Mouse (Mus musculus) liver, embryonic 12.5 days (tissue): Measurements from ENCODE around the gene Slc9a3r2. TPM values are rescaled to one million over a fixed set of nuclear protein-coding genes. Genes with fewer than 3 reads are reported as not detected.

Experiments used
- ATAC-seq: fragments of 200-750 bp; cut with Nextera tagmentation; 2 replicates; pipeline ENCODE4 v1.8.0; 2017; ENCODE audit warnings: moderate number of reproducible peaks, mild to moderate bottlenecking, moderate library complexity
- H3K27ac ChIP-seq: fragments of 300-500 bp; sonication (generic); 2 replicates; pipeline ENCODE4 v1.5.1; 2016; ENCODE audit warnings: mild to moderate bottlenecking
- H3K27me3 ChIP-seq: fragments of 300-500 bp; sonication (generic); replicated peaks from 2 replicates; pipeline ENCODE4 v1.6.1; 2016; ENCODE audit warnings: mild to moderate bottlenecking, moderate library complexity
- H3K36me3 ChIP-seq: fragments of 300-500 bp; sonication (generic); 2 replicates; pipeline ENCODE4 v1.6.1; 2016; ENCODE audit warnings: mild to moderate bottlenecking, moderate library complexity
- H3K4me1 ChIP-seq: fragments of 300-500 bp; sonication (generic); 2 replicates; pipeline ENCODE4 v1.6.1; 2016
- H3K4me2 ChIP-seq: fragments of 300-500 bp; sonication (generic); 2 replicates; pipeline ENCODE4 v1.6.1; 2016; ENCODE audit warnings: mild to moderate bottlenecking, moderate library complexity
- H3K4me3 ChIP-seq: fragments of 300-500 bp; sonication (generic); 2 replicates; pipeline ENCODE4 v1.5.1; 2016; ENCODE audit warnings: mild to moderate bottlenecking, moderate library complexity
- H3K9ac ChIP-seq: fragments of 300-500 bp; sonication (generic); 2 replicates; pipeline ENCODE4 v1.6.1; 2016; ENCODE audit warnings: mild to moderate bottlenecking, moderate library complexity
- H3K9me3 ChIP-seq: fragments of 300-500 bp; sonication (generic); replicated peaks from 2 replicates; pipeline ENCODE4 v1.6.1; 2016; ENCODE audit warnings: mild to moderate bottlenecking, moderate library complexity
- WGBS: fragments of 180-500 bp; shearing (Covaris S2); methylation state at CpG from one replicate; pipeline ENCODE4 v1.1.7; 2016; ENCODE audit not compliant: insufficient replicate concordance; 5-methylcytosine and 5-hydroxymethylcytosine counted together
- polyA plus RNA-seq: library from polyadenylated mRNA; unstranded; fragments of >200 nt; fragmentation: Nextera tagmentation; extraction: Ambion mirVana; gene quantifications from 2 replicates; pipeline ENCODE4 v1.2.1, GENCODE M21; 2016

Gene Slc9a3r2
- 14.6 and 15.2 TPM in 2 replicates for polyA plus RNA-seq

DNA sequence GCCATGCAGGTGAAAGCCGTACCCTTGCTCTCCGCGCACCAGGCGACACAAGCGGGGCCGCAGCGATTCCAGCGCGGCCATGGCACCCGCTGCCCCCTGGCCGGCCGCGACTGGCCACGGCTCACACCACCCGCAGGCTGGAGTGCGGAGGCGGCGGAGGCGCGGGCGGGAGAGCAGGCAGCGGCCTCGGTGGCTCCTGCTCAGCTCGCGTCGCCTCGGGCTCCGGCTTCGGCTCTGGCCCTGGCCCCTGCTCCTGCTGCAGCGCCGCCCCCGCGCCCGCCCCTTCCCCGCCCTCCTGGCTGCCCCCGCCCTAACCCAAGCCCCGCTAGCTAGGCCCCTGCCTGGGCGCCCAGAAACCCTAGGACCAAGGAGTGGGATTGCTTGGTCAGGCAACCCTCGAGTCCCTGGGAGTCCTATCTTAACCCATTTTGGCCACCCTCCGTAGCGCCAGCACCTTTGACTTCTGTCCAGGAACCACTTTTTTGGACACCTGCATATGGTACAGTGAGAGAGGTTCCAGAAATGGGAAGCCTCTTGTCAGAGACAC, at the start of gene Slc9a3r2:
Slc9a3r2 (minus strand) TSS at position 258 of the 547 bp plus-strand sequence.
- H3K9ac ChIP-seq = peak within 1 kb of the TSS; percentile 61

GRCm38 (mm10) chr17:24699473-24699872, 49.3 kb upstream of the Slc9a3r2 start:
- 58% methylated on average over 2 of the region's 2 CpGs for WGBS
- Histone ChIP-seq H3K36me3 (peaks cover 51% of the 10 kb centered on the region), H3K27ac (no peak overlapping the region), H3K4me1 (peaks cover 31% of the 10 kb centered on the region), H3K27me3 (0 out of 2 replicates have a peak, but pooled peaks cover 7% of the 10 kb centered on the region), H3K4me3 (no peak overlapping the region), H3K4me2 (no peak overlapping the region), H3K9ac (no peak overlapping the region), H3K9me3 (no peaks in the 10 kb centered on the region)
- no peak for ATAC-seq

More for the DNA sequence above, at the start of gene Slc9a3r2:
- Histone ChIP-seq H3K4me1 (peaks cover 32% of the 10 kb centered on the region), H3K36me3 (no peaks in the 10 kb centered on the region), H3K4me3 (peak within 1 kb of the TSS; percentile 60), H3K4me2 (peak within 1 kb of the TSS; percentile 80), H3K9me3 (no peaks in the 10 kb centered on the region), H3K27ac (peak within 1 kb of the TSS; percentile 43; the same call in 1 of the 2 replicates), H3K27me3 (peaks cover 69% of the 10 kb centered on the region)
- ATAC-seq = peak; percentile 46; the same call in 1 of the 2 replicates
- WGBS = under 1% methylated on average over 39 of the region's 41 CpGs

DNA sequence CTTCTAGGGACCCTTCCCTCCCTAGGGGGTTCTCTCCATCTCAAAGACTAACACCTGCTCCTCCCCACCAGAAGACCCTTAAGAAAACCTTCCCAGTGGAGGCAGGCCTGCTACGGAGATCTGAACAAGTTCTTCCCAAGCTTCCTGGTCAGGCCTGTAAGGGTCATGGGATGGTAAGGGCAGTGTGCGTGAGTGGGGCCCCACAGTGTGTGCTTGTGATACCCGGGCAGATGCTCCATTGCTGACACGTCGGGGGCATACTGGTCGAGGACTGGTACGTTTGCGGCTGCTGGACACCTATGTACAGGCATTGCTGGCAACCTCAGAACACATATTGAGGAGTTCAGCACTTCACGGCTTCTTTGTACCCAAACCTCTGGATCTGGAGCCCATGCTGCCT, 48.6 kb upstream of the Slc9a3r2 start:
- H3K4me3 ChIP-seq = no peak overlapping the region
- H3K27ac ChIP-seq = no peak overlapping the region
- WGBS = 73% methylated on average over 9 of the region's 9 CpGs
- H3K9me3 ChIP-seq = no peaks in the 10 kb centered on the region
- H3K4me1 ChIP-seq = peaks cover 35% of the 10 kb centered on the region
- H3K36me3 ChIP-seq = peaks cover 49% of the 10 kb centered on the region
- no peak for ATAC-seq
- H3K27me3 ChIP-seq = 0 out of 2 replicates have a peak, but pooled peaks cover 7% of the 10 kb centered on the region
- no peak overlapping the region for H3K4me2 ChIP-seq
- no peak overlapping the region for H3K9ac ChIP-seq

- H3K27me3 ChIP-seq = 0 out of 2 replicates have a peak, but pooled peaks cover 10% of the 10 kb centered on the region
- peaks cover 35% of the 10 kb centered on the region for H3K4me1 ChIP-seq
- H3K9me3 ChIP-seq = no peaks in the 10 kb centered on the region
- 22% methylated on average over 5 of the region's 5 CpGs for WGBS
- no peak overlapping the region for H3K4me2 ChIP-seq
- H3K4me3 ChIP-seq = no peak overlapping the region
- H3K36me3 ChIP-seq = peaks cover 48% of the 10 kb centered on the region
- no peak for ATAC-seq
- no peak overlapping the region for H3K9ac ChIP-seq
- no peak overlapping the region for H3K27ac ChIP-seq
These were observed 47.9 kb upstream of the Slc9a3r2 start for GRCm38 (mm10) chr17:24697985-24698384.

- Histone ChIP-seq H3K4me2 (peak within 1 kb of the TSS; percentile 95), H3K27me3 (peaks cover 27% of the 10 kb centered on the region), H3K4me1 (peaks cover 35% of the 10 kb centered on the region), H3K4me3 (peak within 1 kb of the TSS; percentile 92), H3K36me3 (peaks cover 41% of the 10 kb centered on the region), H3K27ac (peak within 1 kb of the TSS; percentile 90), H3K9ac (peak within 1 kb of the TSS; percentile 93), H3K9me3 (no peaks in the 10 kb centered on the region)
- peak; percentile 94 for ATAC-seq
- WGBS = 1% methylated on average over 65 of the region's 76 CpGs
These were observed 46.0 kb upstream of the Slc9a3r2 start, which contains the start of the genes Gfer and Noxo1 for GRCm38 (mm10) chr17:24696011-24696697. Gfer (minus strand) TSS chr17:24696156. Noxo1 (plus strand) TSS chr17:24696234.

DNA sequence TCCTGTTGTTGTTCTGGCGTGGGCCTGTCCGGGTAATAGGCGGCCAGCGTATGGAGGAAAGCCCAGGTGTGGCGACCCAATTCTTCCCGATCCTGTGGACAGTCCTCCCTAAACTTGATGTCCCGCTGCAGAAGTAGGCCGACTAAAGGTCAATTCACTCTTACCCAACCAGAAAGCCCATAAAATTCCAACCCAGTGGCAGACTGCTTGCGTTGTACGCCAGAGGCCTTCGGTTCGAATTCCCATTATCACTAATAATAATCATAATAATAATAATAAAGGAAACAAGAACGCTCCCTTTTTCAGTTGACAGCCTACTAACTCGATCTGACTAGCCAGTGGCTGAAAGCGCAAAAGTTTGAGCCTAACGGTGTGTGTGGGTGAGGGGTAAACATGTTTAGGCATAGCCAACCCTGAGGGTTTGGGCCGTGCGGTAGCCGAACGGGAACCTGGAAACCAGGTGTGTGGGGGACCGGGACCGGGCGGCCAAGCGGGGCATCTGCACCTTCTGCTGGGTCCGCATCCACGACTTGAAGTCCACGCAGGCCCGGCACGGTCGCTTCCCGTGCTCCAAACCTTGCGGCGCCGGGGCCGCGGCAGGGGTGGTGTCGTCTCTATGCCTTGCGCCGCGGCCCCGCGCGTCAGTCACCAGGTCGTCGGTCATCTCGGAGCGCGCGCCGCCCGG, 45.3 kb upstream of the Slc9a3r2 start:
- ATAC-seq = peak; percentile 22
- H3K4me1 ChIP-seq = peaks cover 35% of the 10 kb centered on the region

GRCm38 (mm10) chr17:24692385-24692784, 42.3 kb upstream of the Slc9a3r2 start:
- H3K27me3 ChIP-seq = peaks cover 60% of the 10 kb centered on the region
- no peaks in the 10 kb centered on the region for H3K9me3 ChIP-seq
- no peak overlapping the region for H3K27ac ChIP-seq
- peaks cover 23% of the 10 kb centered on the region for H3K36me3 ChIP-seq
- H3K4me3 ChIP-seq = no peak overlapping the region
- no peak overlapping the region for H3K9ac ChIP-seq
- no peak overlapping the region for H3K4me2 ChIP-seq
- peaks cover 53% of the 10 kb centered on the region for H3K4me1 ChIP-seq
- 56% methylated on average over 5 of the region's 5 CpGs for WGBS
- no peak for ATAC-seq

More for the DNA sequence above, 45.3 kb upstream of the Slc9a3r2 start:
- peak overlapping the region; percentile 95 for H3K4me2 ChIP-seq
- H3K36me3 ChIP-seq = peaks cover 35% of the 10 kb centered on the region
- H3K27ac ChIP-seq = peak overlapping the region; percentile 90
- H3K4me3 ChIP-seq = peak overlapping the region; percentile 92
- 6% methylated on average over 51 of the region's 51 CpGs for WGBS
- no peaks in the 10 kb centered on the region for H3K9me3 ChIP-seq
- H3K27me3 ChIP-seq = peaks cover 33% of the 10 kb centered on the region
- H3K9ac ChIP-seq = peak overlapping the region; percentile 93

GRCm38 (mm10) chr17:24689251-24690081, 39.3 kb upstream of the Slc9a3r2 start, which contains the start of gene Syngr3:
Syngr3 (minus strand) TSS chr17:24689955.
- H3K4me2 ChIP-seq = peak within 1 kb of the TSS; percentile 64
- peaks cover 74% of the 10 kb centered on the region for H3K27me3 ChIP-seq
- H3K9me3 ChIP-seq = no peaks in the 10 kb centered on the region
- WGBS = 6% methylated on average over 50 of the region's 55 CpGs
- H3K27ac ChIP-seq = no peak within 1 kb of the TSS
- peaks cover 23% of the 10 kb centered on the region for H3K36me3 ChIP-seq
- peak within 1 kb of the TSS; percentile 17; the same call in 1 of the 2 replicates for H3K9ac ChIP-seq
- ATAC-seq = no peak
- H3K4me3 ChIP-seq = peak within 1 kb of the TSS; percentile 42
- peaks cover 44% of the 10 kb centered on the region for H3K4me1 ChIP-seq

DNA sequence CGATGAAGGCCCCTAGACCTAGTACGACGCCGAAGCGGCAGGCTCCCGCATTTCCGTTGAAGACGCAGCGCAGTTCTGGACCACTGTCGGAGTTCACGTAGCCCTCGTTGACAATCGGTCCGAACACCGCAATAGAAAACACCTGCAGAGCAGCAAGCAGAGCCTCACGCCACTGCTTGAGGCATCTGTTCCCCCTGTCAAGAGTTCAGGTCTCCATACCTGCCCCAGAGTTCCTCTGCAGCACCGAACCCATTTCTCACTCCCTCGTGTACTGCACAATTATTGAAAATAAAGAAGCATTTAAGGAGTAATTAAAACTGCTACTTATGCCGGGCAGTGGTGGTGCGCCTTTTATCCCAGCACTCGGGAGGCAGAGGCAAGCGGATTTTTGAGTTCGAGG, 37.5 kb upstream of the Slc9a3r2 start:
- no peak overlapping the region for H3K27ac ChIP-seq
- peaks cover 40% of the 10 kb centered on the region for H3K4me1 ChIP-seq
- WGBS = 20% methylated on average over 23 of the region's 23 CpGs
- peak overlapping the region; percentile 73 for H3K4me2 ChIP-seq
- peak overlapping the region; percentile 33; the same call in 1 of the 2 replicates for H3K9ac ChIP-seq
- H3K36me3 ChIP-seq = peaks cover 9% of the 10 kb centered on the region
- no peaks in the 10 kb centered on the region for H3K9me3 ChIP-seq
- peak; percentile 2; the same call in 1 of the 2 replicates for ATAC-seq
- H3K4me3 ChIP-seq = peak overlapping the region; percentile 47
- H3K27me3 ChIP-seq = peaks cover 68% of the 10 kb centered on the region

- Histone ChIP-seq H3K4me2 (peak overlapping the region; percentile 73), H3K27ac (no peak overlapping the region), H3K4me3 (peak overlapping the region; percentile 47), H3K9me3 (no peaks in the 10 kb centered on the region), H3K36me3 (peaks cover 9% of the 10 kb centered on the region), H3K27me3 (peaks cover 64% of the 10 kb centered on the region), H3K9ac (peak overlapping the region; percentile 33; the same call in 1 of the 2 replicates), H3K4me1 (peaks cover 40% of the 10 kb centered on the region)
- peak; percentile 71 for ATAC-seq
- 3% methylated on average over 25 of the region's 25 CpGs for WGBS
These were observed 37.0 kb upstream of the Slc9a3r2 start for GRCm38 (mm10) chr17:24687146-24687595.

DNA sequence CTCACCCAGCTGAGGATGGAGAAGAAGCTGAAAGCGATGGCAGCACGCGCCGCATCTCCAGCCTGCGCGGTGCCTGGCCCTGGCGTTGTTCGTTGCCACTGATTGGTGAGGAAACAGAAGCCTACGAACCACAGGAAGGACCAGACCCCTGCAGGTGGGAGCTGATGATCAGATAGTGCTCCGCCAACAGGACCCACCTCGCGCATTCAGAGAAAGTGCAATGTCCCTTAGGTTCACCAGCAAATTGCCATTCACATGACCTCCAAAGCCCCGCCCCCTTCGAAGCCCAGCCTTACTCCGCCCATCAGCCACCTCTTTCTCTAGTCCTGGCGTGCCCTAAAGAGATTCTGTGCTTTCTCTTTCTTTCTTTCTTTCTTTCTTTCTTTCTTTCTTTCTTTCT, 36.4 kb upstream of the Slc9a3r2 start:
- peak overlapping the region; percentile 23; the same call in 1 of the 2 replicates for H3K4me3 ChIP-seq
- 29% methylated on average over 16 of the region's 16 CpGs for WGBS
- H3K4me2 ChIP-seq = peak overlapping the region; percentile 54
- peaks cover 11% of the 10 kb centered on the region for H3K36me3 ChIP-seq
- H3K9ac ChIP-seq = no peak overlapping the region
- H3K27me3 ChIP-seq = peaks cover 58% of the 10 kb centered on the region
- peak; percentile 38; the same call in 1 of the 2 replicates for ATAC-seq
- H3K4me1 ChIP-seq = peaks cover 40% of the 10 kb centered on the region
- no peaks in the 10 kb centered on the region for H3K9me3 ChIP-seq
- H3K27ac ChIP-seq = no peak overlapping the region
